Mouse (Mus musculus) frontal cortex, adult 2 months (tissue): ENCODE measurements around the gene Slc25a15. TPM values are rescaled to one million over a fixed set of nuclear protein-coding genes. Genes with fewer than 3 reads are reported as not detected.
A peak's percentile ranks its signal among the peaks of the same experiment; 100 is the strongest.

Source experiments
- DNase-seq, 2 experiments: peaks; one replicate each; pipeline ENCODE4 v3.0.0; 2022; ENCODE audit warnings: low spot score in 1 of 2; ENCODE audit errors: extremely low spot score in 1 of 2
- polyA plus RNA-seq: library from polyadenylated mRNA; depleted of rRNA; stranded (reverse); fragments of >200 nt; gene quantifications from 2 replicates; pipeline ENCODE4 v1.2.3, GENCODE M21; 2012; rRNA removed

Gene Slc25a15
- 9.9 and 10.1 TPM in 2 replicates for polyA plus RNA-seq

DNA sequence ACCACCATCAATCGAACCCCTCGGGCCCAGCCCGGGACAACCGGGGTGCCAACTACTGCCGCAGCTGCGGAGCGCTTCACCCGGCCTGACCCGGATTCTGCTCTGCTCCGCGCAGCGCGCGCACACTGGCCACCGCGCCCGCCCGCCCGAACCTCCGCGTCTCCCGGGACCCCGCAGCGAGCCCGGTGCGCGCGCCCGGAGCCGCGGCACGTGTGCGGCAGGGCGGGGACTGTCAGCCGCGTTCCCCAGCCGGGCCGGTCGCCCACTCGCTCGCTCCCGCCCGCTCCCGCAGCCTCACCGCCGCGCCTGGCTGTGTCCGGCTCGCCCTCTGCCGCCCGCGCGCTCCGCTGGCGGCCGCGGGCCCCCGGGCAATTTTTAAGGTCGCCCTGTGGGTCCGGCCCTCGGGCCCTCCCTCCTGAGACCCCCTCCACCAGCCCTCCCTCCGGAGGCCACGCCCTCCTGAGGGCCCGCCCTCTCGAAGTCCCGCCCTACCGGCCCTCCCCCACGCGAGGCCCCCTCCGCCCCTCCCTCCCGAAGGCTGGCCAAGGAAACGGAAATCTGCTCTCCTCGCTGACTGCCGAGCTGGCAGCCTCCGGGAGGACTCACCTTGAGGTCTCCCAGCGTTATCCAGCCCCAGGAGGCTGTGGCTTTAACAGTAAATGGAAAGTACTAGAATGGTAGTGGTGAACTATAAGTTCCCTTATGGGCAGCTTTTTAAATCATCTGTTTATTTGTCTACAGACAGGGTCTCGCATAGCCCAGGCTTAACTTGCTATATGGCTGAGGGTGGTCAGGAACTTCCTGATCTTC lies at the start of gene Slc25a15:
Gene Slc25a15 (minus strand): TSS at position 456 of the 810 bp plus-strand sequence.
- DNase-seq, result peak; percentile 29 to 82

- DNase-seq, result no peak
These were observed 13.6 kb upstream of the Slc25a15 start for GRCm38 (mm10) chr8:22411971-22412370.

DNA sequence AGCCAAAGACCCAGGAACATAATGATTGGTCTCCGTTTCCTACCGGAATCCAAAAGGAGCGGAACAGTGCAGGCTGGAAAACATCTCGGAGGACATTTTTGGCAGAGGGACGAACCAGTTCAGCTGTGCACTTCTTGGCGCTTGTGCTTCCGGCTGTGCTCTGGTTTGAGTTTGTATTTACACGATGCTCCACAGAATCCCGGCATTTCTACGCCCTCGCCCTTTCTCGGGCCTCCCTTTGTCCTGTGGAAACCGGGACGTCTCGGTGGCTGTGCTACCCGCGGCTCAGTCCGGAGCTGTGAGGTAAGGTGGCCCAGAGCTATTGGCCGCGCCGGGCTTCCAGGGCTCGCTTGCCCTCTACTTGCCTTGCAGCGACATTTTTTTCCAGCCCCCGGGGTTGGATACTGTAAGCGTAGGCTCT lies 12.9 kb upstream of the Slc25a15 start, which contains the start of gene Mrps31:
Gene Mrps31 (plus strand): TSS at position 80 of the 421 bp plus-strand sequence.
- peak; percentile 69 to 94 for DNase-seq

DNA sequence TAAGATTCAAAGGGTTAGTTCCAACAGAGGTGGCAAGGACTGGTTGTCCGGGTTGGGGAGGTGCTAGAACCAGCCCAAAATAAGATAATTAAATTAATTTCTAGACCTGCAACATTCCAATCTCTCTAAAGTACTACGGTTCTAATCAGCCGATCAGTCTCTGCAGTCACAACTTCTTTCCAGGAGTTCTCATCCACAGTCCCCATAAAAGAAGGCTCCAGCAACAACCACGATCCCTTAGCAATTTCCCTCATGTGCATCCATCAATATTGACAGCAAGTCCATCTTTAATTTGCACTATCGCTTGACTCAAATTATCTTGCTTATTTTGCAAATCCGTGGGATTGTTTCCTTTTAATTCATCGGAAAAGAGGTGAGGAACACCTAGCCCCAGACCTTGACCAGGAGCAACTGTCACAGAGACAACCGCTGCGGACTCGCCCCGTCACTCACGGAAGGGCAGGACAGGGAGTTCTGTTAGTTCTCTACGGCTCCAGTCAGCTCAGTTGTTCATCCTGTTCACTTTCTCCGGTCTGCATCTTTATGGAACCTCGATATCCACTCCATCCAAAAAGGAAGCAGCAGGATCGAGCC lies 12.4 kb upstream of the Slc25a15 start:
- no peak for DNase-seq

GRCm38 (mm10) chr8:22405733-22406132 lies 7.3 kb upstream of the Slc25a15 start:
- no peak for DNase-seq

DNA sequence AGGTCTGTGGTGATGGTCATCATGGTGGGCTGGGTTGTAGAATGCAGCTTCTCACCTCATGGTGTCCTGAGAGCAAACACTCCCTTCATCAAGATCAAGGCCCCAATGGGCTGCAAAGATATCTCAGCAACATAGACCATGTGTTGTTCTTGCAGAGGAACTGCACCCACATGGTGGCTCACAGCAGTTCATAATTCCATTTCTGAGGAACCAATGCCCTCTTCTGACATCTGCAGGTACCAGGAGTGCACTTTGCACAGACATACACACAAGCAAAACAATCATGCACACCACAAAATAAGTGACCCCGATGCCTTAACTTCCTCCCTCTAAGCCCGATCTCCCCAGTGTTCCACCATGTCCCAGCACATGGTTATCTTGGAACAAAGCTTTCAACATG lies 4.8 kb upstream of the Slc25a15 start:
- no peak for DNase-seq

DNA sequence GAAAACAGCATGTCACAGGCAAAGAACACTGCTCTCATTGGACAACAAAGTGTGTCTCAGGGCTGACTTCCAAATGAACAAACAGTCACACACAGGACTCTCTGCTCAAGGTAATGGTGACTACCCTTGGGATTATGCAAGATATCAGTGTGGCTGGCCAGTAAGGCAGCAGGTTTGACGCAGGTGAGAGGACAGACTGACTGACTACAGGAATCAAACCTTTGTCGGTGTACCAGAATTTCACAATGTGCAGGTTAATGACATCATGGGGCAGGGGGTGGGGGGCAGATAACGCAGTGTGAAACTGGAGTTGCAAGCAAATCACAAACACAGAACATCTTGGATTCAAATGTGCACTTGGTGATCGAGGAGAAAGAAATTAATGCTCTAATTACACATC lies 2.2 kb upstream of the Slc25a15 start:
- no peak for DNase-seq

- no peak for DNase-seq
These were observed 986 bp upstream of the Slc25a15 start for GRCm38 (mm10) chr8:22399285-22399880.

GRCm38 (mm10) chr8:22397811-22398141 lies 621 bp downstream of the Slc25a15 start:
- no peak for DNase-seq

DNA sequence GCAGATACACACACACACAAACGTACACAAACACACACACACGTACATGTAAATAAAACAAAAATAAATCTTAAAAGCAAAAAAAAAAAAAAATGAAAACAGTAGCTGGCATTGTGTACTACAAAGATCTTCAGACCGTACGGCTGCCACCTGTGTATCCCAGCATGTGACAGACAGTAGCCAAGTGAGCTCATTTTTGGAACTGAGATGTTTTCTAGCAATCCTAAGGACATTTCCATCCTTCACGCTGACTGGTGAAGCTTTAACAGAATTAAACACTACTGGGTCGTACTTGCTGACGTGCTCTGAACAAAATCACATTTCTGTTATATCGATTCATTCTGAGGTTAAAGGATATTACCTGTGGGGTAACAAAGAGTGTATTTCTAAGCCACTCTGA lies 3.1 kb downstream of the Slc25a15 start:
- no peak for DNase-seq

DNA sequence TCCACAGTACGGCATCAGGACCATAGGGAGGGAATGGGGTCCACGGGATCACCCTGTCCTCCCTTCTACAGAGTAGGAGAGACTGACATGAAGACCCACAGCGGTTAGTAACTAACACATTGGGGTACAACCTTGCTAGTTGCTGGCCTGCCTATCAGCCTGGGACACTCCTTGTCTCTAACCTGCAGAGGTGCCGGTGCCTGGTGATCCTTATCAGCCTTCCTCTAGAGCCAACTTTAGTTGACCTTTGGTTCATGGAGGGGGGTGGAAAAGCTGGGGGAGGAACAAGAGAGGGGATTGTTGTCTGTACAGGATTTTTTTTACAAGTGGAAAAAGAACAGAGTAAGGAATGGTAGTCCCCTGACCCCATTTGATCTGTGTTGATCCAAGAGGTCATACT lies 3.9 kb downstream of the Slc25a15 start:
- no peak for DNase-seq

DNA sequence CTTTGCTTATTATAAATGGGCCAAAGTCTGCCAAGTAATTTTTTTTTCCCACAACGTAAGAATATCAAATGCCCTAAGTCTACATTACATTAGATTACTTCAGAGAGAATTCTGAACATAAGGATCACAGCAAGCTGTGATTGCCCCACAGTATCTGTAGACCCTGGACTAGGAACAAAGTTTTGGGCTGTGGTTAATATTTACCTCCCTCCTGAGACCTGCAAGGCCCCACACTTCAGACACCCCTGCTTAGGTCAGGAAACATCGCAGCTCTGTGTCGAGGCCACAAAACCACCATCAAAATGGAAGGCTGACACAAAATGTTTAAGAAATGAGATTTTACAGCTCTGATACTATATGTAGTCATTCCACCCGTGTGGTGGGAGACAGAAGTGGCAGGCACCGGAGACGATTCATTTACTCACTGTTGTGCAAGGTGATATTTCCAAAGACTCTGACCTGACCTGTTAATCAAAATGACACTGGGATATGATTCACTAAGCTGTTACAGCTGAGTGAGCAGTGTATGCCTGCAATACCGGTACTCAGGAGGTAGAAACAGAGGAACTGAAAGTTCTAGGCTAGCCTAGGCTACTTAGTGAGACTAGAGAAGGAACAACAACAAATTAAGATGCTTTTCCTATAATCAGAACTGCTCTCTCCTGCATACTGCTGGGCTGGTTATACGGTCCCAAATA lies 7.5 kb downstream of the Slc25a15 start:
- no peak for DNase-seq

- DNase-seq, result no peak
These were observed 8.5 kb downstream of the Slc25a15 start for GRCm38 (mm10) chr8:22389874-22390273.

DNA sequence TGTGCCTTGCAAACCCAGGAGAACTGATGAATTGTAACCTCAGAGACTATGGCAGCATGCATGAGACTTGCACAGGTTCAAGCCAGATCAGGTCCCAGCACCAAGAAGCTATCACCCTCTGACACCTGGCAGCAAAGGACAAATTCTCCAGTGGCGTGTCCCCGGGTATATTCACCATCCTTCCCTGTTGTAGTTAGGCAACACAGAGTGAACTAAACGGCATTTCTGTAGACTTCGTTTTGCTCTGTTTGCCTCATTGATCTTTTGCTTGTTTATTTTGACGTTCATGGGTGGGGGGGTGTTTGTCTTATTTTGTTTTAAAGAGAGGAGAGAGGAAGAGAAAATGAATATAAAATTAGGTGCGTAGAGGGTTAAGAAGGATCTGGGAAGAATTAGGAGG lies 13.2 kb downstream of the Slc25a15 start:
- no peak for DNase-seq

GRCm38 (mm10) chr8:22382824-22383595 lies 15.4 kb downstream of the Slc25a15 start:
- peak in 1 of 2 experiments; percentile 23 for DNase-seq

- DNase-seq, result peak in 1 of 2 experiments; percentile 46
These were observed 17.5 kb downstream of the Slc25a15 start for GRCm38 (mm10) chr8:22380934-22381333.

DNA sequence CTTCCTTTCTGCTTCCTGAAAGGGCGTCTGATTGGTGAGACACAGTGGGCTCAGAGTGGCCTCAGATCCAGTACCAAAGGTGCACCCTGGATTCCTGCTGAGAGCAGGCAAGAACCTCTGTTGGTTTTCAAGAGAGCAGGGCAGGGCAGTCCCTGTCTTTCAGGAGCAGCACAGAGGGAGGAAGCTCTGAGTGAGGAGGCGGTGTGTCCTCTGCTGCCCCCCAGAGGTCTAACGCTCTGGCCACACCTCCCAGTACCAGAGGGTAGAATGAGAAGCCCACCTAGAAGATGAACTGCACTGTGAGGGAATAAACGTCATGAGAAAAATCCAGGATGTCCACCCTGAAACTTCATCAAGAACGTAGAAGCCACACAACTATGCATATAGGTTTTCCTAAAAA lies 21.5 kb downstream of the Slc25a15 start:
- peak in 1 of 2 experiments; percentile 19 for DNase-seq

- no peak for DNase-seq
These were observed 22.1 kb downstream of the Slc25a15 start for GRCm38 (mm10) chr8:22376311-22376710.

GRCm38 (mm10) chr8:22359882-22360281 lies 38.5 kb downstream of the Slc25a15 start:
- DNase-seq, result no peak

DNA sequence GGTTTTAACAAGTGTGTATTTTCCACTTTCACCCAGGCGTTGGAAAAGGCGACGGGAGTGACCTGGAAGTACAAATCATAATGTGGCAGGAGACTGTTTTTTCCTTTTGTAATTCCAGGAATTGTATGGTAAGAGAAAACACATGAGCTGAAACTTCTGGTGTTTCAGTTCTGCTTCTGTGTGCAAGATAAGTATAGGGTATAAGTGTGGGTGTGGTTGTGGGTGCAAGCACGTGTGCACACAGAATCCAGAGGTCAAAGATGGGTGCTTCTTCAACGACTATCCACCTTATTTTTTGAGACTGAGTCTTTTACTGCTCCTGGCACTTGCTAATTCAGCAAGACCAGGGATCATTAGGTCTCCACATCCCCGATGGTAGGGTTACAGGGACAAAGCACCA lies 39.0 kb downstream of the Slc25a15 start:
- no peak for DNase-seq
